Mouse (Mus musculus): ENCODE results near the gene Tec.

Gene Tec

DNA sequence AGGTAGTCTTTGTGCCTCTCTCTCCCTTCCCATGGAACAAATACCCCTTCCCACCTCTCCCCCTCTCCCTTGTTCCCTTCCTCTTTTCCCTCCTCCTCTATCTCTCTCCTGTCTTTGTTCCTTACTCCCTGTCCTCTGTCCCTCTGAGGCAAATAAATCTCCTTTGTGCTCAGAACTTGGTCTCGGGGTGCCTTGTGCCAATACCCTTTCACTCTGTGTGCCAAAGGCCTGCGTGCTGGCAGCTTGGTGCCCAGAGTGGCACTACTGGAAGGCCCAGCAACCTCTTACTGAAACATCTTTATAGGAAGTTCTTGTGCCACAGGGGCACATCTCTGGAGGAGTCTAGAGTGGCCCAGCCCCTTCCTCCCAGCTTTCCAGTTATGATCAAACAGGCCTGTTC lies 91.7 kb downstream of the Tec start:
- DNase-seq: no peak

DNA sequence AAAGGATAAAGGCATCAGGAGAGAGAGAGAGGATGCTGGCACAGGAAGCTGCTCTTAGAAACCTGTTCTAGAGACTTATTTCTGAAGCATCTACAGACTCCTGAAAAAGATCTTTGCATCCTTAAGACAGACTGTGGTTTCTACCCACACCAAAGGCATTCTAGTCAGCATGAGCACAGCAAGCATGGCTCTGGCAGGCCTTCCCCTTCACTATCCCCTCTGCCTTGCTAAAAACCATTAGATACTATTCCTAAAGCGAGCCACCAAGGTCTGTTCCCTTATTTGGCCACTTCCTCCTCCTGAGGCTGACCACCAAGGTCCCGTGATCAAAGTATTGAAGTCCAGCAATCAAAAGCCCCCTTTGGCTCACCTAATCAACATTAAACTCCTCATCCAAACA lies 92.2 kb downstream of the Tec start:
- no peak for DNase-seq

DNA sequence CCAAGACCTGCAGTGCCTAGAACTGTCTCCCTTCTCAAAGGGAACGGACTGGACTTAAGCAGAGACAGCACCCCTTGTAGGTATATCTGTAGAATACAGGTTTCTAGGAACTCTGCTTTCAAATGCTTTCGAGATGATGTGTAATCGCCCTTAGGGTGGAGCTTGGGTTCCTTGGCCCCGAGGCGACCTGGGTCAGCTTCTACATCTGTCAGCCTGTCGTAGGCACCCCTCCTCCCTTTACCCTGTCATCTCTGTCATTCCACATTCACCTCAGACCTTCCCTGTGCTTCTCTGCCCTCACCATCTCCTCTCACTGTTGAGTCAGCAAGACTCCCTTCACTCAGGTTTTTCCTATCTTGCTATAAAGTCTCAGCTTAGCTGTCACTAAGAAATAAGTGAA lies 98.4 kb downstream of the Tec start:
- no peak for DNase-seq

DNA sequence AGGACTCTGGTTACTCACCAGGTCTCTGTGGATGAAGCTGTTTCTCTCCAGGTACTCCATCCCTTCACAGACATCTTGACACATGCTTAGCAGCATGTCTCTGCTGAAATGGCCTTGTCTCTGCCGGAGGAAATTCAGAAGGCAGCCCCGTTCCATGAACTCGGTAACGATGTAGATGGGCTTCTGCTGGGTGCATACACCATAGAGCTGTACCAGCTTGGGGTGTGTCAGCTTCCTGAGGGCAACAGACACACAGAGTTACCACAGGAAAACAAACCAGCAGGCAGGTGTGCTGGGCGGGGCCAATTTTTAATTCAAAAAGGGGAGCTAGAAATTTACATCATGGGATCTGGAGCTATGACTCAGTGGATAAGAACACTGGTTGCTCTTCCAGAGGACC lies 104.7 kb downstream of the Tec start:
- DNase-seq: no peak

DNA sequence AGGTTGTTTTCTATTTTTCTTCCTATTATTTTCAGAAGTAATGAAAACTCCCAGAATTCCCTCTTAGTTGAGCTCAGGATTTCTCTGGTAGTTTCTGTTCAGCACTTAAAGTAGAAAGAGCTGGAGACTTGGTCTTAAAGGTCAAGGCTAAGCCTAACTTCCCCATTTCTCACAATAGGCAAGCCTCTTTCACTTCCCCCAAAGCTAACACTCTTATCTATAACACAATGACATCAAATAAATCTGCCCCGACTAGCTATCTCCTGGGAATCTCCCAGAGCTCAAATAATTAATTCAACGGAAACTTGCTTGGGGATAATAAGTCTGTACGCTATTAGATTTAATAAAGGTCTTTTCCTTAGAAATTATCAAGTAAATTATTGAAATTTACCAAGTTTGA lies 105.3 kb downstream of the Tec start:
- no peak for DNase-seq

DNA sequence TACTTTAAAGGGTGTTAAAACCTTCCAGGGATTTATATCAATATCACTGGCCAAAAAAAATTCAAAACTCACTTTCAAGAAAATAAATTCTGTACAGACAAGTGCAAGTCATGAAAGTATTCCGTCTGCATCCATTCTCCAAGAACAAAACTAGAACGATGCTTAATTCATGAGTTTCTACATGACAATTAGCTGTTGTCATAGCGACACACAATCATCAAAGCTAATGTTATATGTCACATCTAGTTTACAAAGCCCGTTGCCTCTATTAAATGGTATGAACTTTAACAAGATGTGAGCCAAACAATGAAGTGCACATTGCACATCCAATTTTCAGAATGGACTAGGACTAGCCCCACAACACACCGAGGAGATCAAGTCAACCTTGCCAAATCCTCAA lies 106.5 kb downstream of the Tec start:
- DNase-seq: no peak

DNA sequence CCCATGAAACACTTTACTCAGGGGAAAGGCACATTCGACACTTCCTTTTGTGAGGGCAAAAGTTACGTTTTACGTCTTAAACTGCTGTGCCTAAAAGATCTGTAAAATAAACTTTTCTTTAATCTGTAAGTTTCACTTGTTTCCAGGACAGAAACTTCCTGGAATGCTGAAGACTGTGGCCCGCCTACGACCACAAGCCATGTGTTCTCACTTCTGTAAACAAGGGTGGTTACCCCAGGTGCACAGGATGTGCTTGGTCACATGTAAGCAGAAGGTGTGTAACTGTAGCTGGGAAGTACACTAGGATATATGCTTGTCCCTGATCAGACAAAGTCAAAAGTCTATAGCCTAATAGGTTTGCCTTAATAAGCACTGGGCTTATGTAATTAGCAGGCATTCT lies 107.0 kb downstream of the Tec start:
- DNase-seq: no peak

DNA sequence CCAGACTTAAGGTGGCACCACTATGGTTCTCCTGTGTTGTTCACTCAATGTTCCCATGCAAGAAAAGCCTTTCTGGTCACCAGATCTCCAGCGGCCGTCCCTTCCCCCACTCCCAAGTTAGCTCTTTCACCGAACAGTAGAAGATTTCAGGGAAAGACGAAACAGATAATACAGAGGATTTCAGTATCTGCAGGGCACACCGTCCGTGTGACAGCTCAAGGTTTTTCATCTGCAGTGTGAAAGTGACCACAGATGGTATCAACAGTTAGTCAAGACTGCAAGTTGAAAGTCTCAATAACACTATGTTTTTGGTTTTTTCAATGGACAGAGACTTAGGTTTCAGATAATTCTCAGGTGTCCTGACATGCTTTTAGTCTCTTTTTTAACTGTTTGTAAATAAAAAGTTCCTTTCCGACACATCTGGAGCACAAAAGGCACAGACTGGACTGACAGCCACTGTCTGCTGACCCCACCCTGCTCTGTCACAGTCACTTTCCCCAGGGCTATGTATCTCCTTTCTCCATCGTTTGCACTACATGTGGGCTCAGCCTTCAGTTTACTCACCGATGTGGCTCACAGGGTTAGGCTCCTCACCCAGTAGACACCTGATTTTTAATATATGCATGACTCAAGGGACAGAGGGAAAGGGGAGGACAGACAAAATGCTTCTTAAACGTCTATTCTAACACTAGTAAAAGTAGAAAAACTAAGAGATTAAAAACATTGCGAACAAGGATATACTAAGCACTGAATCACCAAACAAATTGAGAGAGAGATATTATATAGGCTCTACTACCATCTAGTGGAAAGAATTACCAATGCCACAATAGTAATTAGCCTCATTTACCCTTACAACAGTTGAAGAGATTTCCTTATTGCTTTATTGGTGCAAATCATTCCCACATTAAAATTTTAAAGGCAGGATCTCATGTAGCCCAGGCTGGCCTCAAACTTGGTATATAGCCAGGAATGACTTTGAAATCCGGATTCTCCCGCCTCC lies 109.1 kb downstream of the Tec start:
- DNase-seq: no peak

DNA sequence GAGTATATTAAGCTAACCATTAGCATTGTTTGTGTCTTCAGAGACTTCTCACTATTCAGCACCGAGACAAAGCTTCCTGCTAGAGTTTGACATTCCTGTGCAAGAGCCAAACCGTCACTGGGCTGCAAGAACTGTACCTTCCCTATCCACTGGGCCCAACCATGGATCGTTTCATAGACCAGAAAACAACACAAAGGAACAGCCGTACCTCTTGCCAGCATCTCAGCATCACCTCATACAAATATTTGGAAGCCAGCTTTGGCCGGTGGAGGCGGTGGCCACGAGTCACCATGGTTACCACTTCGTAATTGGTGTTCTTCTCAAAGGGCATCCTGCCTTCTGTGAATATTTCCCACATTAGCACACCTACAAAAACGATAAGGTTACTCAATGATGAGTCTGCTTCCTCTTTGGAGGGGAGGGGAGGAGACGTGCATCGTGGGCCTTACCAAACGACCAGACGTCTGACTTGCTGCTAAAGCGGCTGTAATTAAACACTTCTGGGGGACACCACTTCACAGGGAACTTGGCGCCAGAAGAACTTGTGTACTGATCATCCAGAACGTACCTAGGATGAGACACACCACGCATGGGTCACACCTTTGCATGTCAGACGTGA lies 111.0 kb downstream of the Tec start:
- DNase-seq: no peak

DNA sequence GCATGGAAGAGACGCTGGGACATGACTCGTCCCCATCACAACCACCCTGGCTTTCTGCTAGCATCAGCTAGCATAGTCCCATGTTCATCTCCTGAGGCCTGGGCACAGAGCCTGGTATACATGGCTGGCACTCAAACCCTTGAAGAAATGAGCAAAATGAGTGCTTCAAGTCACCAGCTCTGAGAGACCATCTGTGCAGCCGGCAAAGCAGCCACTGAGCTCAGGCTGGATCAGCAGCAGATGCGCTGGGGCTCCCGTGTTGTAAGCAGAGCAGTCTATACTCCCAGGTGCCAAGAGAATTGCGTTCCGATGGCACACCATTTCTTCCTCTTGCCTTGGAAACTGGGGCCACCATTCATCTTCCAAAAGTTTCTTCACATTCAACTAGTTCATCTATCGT lies 112.3 kb downstream of the Tec start:
- peak; percentile 9 for DNase-seq

DNA sequence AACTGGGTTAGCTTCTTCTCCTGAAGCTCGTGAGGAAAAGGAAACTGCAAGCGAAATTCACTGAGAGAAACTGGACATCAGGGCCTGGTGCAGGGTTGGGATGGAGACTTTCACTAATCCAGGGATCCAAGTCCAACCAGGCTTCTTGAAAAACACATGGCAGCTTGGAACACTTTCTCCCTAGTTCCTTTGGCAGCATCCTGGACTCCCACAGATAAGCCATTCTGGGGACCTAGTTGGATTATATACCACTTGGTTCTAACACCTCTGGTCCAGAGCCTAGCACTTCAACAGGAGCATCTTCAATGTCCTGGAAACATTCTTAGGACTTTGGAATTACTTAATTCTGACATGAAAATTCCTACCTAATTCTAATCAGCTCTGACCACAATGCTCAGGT lies 113.2 kb downstream of the Tec start:
- DNase-seq: no peak

DNA sequence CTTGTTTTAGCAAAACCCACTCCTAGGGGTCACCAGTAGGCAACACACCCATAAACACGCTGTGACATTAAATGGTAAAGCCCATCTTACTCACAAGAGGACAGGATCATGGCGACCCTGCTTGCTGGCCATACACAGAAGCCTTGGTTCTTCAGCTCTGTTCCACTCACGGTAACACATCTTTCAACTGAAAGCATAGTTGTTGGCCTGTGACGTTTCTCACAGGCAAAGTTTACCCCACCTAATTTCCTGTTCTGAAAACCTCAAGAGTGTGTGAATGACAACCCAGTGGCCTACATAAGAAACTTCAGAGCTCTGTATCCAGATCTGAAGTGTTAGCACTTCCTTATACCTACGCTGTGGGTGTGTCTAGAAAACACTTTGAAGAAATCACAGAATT lies 115.7 kb downstream of the Tec start, which contains the start of gene Txk:
Gene Txk, minus strand, starts transcription at position 193 of the 400 bp plus-strand sequence.
- DNase-seq: no peak

DNA sequence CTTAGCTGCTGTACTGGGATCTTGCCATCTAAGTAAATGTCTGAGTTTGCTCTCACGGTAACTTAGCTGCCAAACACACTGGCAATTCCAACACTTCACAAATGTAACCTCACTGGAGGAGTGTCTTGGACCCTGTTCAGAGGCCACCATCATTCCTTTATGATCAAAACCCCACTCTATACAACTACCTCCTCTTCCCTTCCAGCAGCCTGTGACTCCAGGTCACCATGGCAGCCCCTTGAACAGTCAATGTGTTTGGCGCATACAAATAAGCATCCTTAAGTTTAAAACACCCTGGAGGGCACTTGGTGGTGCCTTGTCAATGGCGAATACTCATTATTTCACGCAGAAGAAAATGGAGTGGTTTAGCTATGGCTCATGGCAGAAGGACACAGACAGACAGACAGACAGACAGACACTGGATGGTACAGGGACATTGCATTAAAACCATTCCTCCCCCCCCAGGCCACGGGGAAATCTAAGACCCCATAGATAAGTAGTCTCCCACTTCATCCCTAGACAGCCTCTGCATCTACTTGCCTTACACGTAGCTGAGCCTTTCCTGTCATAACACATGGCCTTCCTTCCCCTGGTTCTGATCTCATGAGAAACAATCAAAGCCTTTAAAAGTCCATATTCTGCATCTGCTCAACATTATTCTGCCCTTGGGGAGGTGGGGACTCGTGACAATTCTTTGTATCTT lies 117.1 kb downstream of the Tec start:
- DNase-seq: no peak

DNA sequence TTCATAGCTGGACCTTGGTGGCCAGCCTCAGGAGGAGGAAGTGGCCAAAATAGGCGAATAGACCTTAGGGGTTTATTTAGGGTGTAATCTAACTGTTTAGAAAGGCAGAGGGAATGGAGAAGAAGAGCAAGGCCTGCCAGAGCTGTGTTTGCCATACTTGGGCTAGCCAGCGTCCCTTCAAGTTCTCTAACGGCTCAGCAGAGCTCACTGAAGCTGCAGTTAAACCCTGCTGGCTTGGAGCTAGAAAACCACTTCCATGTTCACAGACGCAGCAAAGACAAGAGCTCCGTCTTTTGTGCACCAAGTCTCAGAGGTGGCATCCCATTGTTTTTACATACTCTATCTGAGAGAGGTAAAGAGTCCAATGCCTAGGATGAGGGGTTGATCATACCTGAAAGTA lies 118.1 kb downstream of the Tec start:
- DNase-seq: no peak

DNA sequence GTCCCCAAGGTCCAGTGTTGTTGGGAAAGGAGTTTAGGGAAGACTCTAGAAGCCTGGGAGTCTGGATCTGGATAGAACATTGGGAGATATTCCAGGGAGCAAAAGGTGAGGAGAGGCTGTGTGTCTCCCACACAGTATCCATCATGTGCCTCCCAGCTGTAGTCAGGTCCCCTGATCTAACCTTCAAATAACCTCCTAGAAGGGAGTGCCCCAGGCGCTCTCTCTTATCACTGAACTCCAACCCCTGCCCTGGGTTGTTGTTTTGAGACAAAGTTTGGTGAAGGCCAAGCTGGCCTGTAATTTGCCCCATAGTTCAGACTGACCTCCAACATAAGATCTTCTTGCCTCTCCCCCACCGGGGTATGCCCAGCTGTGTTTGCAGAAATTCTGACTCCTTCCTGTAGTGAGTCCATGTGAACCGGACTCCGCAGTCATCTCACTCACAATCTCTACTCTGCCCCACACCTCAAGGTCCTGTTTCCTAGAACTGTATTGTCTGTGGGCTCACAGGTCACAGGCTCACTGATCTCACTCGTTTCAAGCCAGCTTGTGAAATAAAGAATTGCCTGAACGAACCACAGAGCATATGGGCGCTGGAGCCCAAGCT lies 119.5 kb downstream of the Tec start:
- DNase-seq: no peak

DNA sequence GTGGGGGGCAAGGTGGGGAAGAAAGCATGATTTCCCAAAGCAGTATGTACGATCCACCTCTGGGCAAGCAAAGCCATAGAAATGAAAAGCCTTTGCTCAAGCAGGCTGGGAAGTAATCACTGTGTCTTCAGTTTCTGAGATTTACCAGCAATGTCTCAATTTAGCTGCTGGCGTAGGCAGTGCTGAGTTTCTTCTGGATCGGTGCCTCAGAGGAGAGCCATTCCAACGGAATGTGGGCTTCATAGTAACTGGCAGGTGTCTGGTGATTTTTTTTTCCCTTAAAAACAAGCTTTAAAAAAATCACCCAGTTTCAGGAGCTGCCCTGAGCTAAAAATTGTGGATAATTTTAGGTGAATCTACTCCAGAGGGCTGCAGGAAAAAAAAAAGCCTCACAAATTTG lies 120.9 kb downstream of the Tec start:
- no peak for DNase-seq

DNA sequence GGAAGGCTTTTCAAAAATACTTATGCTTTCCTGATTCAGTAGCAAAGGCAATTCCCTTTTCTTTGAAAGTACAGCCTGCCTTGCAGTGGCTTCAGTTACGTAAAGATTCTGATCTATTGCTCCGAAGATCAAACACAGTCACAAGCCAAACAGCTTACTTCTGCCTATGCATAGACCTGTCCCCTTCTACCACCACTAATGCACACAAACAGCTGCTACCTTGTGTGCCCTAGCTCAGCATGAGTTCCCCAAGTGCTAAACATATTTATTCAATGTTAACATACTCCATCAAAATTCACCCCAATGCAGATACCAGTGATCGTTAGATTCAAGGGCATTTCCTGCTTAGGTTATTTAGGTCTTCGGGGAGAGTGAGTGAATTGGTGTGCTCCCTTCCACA lies 121.8 kb downstream of the Tec start:
- no peak for DNase-seq

DNA sequence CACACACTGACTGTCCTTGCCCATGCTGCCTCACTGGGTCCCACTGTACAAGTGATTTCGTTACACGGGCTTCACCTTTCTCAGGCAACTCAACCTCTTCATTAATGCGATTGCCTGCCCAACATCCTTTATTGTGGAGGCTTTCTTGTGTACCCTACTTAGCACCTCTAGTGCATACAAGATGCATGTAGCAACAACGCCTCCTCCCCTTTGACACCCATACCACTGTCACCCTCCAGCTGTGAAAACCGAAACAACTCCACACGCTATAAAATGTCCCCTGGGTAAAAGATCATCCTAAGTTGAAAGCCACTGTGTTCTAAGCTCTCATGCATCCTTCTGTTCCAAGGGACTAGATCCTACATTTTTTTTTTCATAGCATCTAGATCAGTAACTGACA lies 125.2 kb downstream of the Tec start:
- no peak for DNase-seq

DNA sequence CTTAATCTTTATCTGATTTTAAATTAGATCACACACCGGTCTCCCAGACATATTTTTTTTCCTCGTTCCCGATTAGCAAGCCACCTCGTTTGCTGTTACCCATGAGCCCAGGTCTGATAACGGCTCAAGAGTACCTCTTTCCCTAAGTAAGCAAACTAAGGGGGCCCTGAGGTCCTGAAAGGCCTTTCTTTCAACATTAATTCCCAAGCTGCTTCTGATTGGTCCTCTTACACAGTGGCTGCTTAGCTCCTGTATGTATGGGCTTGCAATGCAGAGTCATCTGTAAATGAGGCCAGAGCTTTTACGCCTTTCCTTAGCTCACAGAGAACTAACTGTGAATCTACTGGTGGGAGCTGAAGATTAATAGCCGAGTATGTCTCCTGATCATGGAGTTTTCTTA lies 131.4 kb downstream of the Tec start:
- DNase-seq: no peak

DNA sequence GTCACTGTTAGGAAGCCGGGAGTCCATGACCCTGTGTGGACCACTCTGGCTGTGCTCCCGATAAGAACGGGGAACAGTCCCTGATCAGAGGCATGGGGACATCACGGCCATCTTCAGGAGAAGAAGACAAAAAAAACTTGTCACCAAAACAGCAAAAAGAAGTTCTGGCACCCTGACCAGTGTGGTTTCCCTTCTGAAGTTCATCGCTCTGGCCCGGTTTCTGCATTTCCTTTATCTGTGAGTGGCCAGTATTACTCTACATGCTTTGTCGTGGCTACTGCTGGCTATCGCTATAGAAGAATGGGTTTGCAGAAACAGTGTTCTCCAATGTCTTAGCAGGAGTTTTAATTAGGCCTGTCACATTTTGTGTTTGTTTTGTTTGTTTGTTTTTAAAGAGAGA lies 131.8 kb downstream of the Tec start:
- no peak for DNase-seq

DNA sequence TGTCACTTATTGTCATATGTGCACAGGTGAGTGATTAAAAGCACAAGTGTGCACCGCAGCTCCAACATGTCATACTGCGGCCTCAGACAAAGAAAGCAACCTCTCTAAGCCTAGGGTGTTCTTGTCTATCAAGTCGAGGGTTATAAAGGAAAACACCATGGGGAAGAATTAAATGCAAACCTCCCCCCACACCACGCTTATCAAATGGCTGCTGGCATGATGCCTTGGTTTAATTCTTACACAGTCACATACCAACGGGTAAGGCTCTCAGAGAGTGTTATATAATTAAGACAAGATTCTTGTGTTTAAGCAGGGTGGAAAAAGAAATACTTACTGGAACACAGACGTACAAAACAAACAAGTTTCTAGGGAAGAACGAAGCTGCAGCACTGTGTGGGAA lies 132.5 kb downstream of the Tec start:
- DNase-seq: no peak

DNA sequence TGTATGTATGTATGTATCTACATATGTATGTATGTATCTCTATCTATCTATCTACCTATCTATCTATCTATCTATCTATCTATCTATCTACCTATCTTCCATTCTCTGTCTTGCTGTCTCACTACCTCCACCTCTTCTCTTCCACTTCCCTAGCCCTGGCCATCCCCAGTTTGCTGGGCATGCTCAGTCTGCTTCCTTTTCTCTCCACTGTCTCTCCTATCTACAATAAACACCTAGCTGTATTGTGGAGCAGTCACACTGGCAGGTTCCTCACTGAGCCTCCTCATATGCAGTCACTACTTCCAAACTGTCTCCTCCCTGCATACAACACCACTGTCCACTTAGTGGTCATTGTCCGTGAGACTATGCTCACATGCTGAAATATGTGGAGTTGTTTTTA lies 135.4 kb downstream of the Tec start:
- DNase-seq: no peak

DNA sequence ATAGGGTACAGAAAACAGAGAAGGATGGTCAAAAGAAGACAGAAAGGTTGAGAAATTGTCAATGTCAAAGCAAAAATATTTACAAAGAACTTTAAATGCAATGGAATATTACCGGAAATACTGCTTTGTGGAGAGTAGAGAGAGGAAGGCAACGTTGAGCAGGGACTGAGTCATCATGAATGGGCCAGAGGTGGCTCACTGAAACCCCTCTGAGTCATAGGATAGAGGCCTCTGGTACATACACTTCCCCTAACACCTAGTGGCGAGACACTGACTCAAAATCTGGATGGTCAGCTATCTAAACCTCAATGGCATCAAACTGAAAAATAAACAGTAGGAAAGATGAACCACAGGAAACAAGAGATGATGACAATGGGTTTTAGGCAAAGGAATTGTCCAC lies 142.9 kb downstream of the Tec start:
- DNase-seq: no peak

Measured in cerebellum, adult 11-12 months (tissue).